Mouse (Mus musculus): Measurements from ENCODE around the gene Galns.
"Not testable (repeated sequence)": the region's sequence is repeated elsewhere in the genome, so short reads cannot be mapped to it uniquely, and the experiment has no call there.

The Galns gene

GRCm38 (mm10) chr8:122593240-122593639 lies 18.0 kb downstream of the Galns start:
- in situ Hi-C loops (cut with MboI): no loop called here

- in situ Hi-C loops (cut with MboI): no loop called here
Measured at GRCm38 (mm10) chr8:122586749-122587148, 24.5 kb downstream of the Galns start.

GRCm38 (mm10) chr8:122586171-122586570 lies 25.1 kb downstream of the Galns start:
- in situ Hi-C loops (cut with MboI): no loop called here

GRCm38 (mm10) chr8:122585411-122585891 lies 25.8 kb downstream of the Galns start:
- in situ Hi-C loops (cut with MboI): no loop called here

DNA sequence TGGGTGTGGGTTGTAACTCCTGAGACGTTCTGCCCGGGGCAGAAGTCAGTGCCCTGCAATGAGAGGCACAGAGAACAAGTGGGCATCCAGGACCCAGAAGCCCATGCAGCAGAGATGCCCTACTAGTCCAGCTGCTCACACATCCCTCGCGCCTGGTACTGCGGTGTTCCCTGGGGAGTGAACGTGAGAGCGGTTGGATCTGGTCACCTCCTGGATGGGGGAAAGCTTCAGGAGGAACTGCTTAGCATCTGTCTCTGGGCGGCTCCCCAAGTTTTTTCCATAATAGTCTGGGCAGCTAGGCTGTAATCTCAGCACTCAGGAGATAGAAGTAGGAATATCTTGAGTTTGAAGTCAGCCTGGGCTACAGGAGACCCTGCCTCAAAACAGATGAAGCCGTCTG lies 26.3 kb downstream of the Galns start:
- in situ Hi-C loops (cut with MboI): no loop called here

GRCm38 (mm10) chr8:122580926-122581325 lies 30.3 kb downstream of the Galns start:
- in situ Hi-C loops (cut with MboI): no loop called here

DNA sequence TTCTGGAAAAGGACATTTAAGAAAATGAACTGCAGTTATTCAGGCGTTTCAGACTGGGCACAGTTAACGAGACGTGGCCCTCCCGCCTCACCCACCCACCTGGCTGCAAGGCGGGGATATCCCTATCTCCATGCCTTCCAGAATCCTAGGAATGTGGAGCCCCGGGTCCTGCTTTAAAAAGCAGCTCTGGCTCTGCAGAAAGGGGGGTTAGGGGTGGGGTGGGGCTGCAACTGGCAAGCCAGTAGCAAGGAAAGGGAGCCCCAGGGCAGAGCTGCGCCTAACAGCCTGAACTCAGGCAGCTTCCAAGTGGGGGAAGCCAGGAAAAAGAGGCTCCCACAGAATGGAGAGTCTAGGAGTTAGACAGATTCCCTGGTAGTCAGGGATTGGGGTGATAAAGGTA lies 32.1 kb downstream of the Galns start:
- in situ Hi-C loops (cut with MboI): no loop called here

GRCm38 (mm10) chr8:122577116-122577515 lies 34.1 kb downstream of the Galns start:
- in situ Hi-C loops (cut with MboI): no loop called here

DNA sequence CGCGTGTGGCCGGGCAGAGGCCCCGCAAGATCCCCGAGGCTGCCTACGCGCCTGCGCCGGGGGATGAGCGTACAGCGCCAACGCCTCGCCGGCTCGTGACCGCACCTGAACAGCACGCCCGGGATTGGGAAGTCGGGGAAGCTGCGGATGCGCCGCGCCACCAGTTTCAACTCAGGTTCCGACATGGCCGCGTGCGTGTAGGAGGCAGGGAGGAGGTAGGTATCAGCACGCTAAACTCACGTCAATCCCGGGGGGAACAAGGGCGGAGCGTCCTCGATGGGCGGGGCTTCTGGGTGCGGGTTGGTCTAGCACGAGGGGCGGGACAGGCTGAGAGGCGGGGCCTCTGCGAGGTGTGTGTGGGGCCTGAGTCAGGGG lies 34.6 kb downstream of the Galns start, which contains the start of gene Aprt:
TSS of gene Aprt (minus strand) at position 262 of the 375 bp plus-strand sequence.
- in situ Hi-C loops (cut with MboI): no loop called here

- in situ Hi-C loops (cut with MboI): no loop called here
Measured at GRCm38 (mm10) chr8:122575735-122576647, 35.3 kb downstream of the Galns start.

GRCm38 (mm10) chr8:122575286-122575685 lies 36.0 kb downstream of the Galns start:
- in situ Hi-C loops (cut with MboI): no loop called here

DNA sequence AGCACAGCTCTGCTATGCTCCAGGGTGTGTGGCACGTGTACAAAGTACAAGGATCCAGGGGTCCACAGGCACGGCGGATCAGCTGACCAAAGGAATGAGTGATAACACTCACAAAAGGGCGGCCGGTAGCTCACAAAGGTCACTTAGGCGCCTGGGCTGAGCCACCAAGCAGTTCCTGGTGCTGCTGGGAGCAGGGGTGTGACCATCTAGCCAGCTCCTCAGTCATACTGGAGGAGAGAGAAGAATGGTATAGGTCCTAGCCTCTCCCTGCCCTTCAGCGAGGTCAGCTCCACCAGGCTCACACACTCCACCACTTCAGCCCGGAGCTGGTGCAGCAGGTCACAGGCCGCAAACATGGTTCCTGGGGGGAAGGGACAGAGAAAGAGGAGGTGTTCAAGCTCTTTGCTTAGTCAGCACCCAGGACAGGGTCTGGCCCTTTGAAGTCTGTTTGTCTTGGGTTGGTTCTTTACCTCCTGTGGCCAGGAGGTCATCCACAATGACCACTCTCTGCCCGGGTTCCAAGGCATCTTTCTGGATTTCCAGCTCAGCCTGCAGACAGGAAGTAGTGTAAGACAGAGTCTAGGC lies 36.5 kb downstream of the Galns start:
- in situ Hi-C loops (cut with MboI): no loop called here

DNA sequence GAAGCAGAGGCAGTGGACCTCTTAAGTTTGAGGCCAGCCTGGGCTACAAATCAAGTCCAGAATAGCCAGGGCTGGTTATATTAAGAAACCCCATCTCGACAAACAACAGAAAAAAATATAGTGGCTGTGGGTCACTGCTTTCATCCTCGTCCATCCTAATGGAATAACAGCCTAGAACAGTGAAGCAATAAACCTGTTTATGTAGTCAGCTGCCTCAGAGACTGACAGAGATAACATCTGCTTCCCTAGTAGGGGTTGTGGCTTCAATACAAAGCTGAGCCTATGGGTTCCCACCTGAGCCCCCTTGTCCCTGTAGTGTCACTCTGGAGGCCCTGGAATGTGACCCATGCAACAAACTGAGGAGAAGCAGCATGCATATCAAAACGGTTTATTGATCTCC lies 37.0 kb downstream of the Galns start:
- in situ Hi-C loops (cut with MboI): no loop called here

DNA sequence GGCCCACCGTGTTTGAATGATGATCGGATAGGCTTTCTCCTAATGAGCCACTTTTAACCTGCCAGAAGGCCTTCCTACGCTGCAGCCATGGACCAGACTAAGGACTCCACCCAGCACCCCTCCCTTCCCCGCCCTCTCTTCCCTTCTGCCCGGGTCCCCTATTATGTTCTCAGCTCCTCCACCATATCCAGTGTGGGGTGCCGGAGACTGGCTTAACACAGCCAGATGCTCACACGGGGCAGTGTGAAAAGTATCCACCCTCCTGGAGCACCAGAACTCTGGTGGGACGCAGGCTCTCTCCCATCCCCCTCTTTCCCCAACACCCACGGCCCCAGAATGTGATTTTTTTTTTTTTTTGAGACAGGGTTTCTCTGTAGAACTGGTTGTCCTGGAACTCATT lies 37.7 kb downstream of the Galns start:
- in situ Hi-C loops (cut with MboI): no loop called here

DNA sequence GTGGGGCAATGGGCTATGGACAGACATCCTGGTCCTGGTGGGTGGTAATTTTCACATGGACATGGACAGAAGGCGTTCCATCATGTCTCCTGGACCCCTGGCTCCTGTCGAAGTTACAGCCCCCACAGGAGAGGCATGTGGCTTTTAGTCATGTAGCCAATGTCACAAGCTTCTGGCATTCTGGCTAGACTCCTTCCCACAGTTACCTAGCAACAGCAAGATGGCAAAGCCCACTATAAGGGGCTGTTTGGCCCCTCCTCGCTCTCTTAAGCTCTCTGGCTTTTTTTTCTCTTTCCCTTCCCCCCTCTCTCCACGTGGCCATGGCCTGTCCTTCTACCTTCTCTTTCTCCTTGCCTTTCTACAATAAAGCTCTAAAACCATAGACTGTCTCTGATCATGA lies 38.1 kb downstream of the Galns start:
- in situ Hi-C loops (cut with MboI): not testable (repeated sequence)

DNA sequence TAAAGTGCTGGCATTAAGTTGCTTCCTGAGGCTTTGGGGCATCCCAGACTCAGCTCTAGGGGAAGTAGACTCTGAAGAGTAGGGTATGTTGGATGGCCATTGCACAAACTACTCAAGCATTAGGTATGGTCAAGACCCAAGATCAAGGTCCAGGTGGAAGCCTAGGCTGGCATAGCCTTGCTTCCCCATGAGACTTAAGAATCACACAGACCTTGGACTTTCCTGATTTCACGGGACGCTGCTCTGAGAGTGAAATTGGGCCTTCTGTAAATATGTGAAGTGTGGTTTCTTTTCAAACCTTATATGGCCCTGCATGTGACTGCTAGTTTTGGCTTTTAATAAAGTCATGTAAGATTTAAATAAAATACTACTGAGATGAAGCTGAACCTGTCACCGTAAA lies 38.5 kb downstream of the Galns start:
- in situ Hi-C loops (cut with MboI): no loop called here

GRCm38 (mm10) chr8:122571750-122572267 lies 39.5 kb downstream of the Galns start:
- in situ Hi-C loops (cut with MboI): no loop called here

GRCm38 (mm10) chr8:122571153-122571552 lies 40.1 kb downstream of the Galns start:
- in situ Hi-C loops (cut with MboI): no loop called here

- in situ Hi-C loops (cut with MboI): no loop called here
Measured at GRCm38 (mm10) chr8:122569996-122570395, 41.3 kb downstream of the Galns start.

DNA sequence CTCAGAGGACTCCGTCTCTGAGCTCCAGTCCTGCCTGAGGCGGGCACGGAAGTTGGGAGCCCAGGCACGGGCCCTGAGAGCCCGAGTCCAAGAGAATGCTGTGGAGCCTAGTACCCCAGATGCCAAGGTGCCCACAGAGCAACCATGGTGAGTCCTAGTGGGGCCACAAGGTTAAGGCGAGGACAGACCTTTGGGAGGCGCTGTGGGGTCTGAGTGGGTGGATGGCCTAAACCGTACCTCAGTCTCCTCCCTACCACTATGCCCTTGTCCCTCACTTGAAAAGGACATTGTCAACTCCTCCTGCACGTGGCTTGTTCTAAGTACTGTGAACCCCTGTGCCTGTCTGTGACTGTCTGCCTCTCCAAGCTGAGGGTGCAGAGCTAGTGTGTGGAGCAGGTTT lies 41.9 kb downstream of the Galns start:
- in situ Hi-C loops (cut with MboI): no loop called here

DNA sequence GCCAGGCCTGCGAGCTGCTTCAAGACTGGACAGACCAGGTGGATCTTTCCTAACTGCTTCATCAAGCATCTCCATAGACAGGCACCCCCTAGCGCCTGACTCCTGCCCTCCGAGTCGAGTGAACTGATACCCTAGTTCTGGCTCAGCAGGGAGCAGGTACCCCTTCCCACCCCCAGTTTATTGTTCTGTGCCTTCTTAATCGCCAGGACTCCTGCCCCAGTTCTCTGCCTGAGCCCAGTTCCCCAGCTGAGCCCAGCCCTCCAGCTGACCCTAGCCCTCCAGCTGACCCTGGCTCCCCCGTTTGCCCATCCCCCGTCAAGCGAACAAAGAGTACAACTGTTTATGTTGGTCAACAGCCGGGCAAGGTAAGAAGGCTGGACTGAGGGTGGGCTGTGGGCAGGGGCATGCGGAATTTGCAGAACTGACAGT lies 42.4 kb downstream of the Galns start:
- in situ Hi-C loops (cut with MboI): no loop called here

- in situ Hi-C loops (cut with MboI): no loop called here
Measured at GRCm38 (mm10) chr8:122568109-122568504, 43.2 kb downstream of the Galns start.
